35 mouse cellular contexts compared by ENCODE assay signal in genomic region chr4:48529559-48529958, GRCm38 (mm10). TPM values are rescaled to one million over a fixed set of nuclear protein-coding genes. Genes with fewer than 3 reads are reported as not detected.
"Had no signal": no experiment of that assay in that cellular context is flagged by ENCODE, and none has a peak within 500 bp of the region (broad histone marks: within the 10 kb centered on the region; RNA-seq: fewer than 3 reads in every experiment).

No protein-coding gene starts in this region.

- H3K9me3 ChIP-seq: limb, embryonic 10.5 days; limb, embryonic 12.5 days; limb, embryonic 13.5 days; limb, embryonic 15.5 days; liver, embryonic 12.5 days; liver, embryonic 13.5 days; liver, embryonic 15.5 days; lung, embryonic 15.5 days; midbrain, embryonic 10.5 days; midbrain, embryonic 12.5 days; midbrain, embryonic 13.5 days; midbrain, embryonic 15.5 days; neural tube, embryonic 12.5 days; neural tube, embryonic 13.5 days had no signal

- H3K9ac ChIP-seq: limb, embryonic 12.5 days; limb, embryonic 13.5 days; limb, embryonic 15.5 days; liver, embryonic 12.5 days; liver, embryonic 13.5 days; liver, embryonic 14.5 days; liver, embryonic 15.5 days; liver, postnatal 0 days; lung, embryonic 14.5 days; lung, embryonic 15.5 days; midbrain, embryonic 12.5 days; midbrain, embryonic 13.5 days; midbrain, embryonic 15.5 days; neural tube, embryonic 12.5 days; neural tube, embryonic 13.5 days had no signal

- ATAC-seq: liver, embryonic 12.5 days; liver, postnatal 0 days; lung, postnatal 0 days; midbrain, embryonic 13.5 days; midbrain, embryonic 15.5 days; midbrain, embryonic 16.5 days had no signal

- H3K27ac ChIP-seq: limb, embryonic 10.5 days; limb, embryonic 12.5 days; limb, embryonic 13.5 days; limb, embryonic 15.5 days; liver, embryonic 12.5 days; liver, embryonic 13.5 days; liver, embryonic 14.5 days; liver, embryonic 15.5 days; lung, embryonic 15.5 days; macrophage; midbrain, embryonic 10.5 days; midbrain, embryonic 12.5 days; midbrain, embryonic 13.5 days; midbrain, embryonic 15.5 days; neural tube, embryonic 12.5 days; neural tube, embryonic 13.5 days had no signal

- H3K4me2 ChIP-seq: limb, embryonic 12.5 days; limb, embryonic 13.5 days; limb, embryonic 15.5 days; liver, embryonic 11.5 days; liver, embryonic 12.5 days; liver, embryonic 13.5 days; liver, embryonic 15.5 days; lung, embryonic 14.5 days; lung, embryonic 15.5 days; midbrain, embryonic 11.5 days; midbrain, embryonic 12.5 days; midbrain, embryonic 13.5 days; midbrain, embryonic 15.5 days; neural tube, embryonic 12.5 days; neural tube, embryonic 13.5 days had no signal

- H3K4me1 ChIP-seq: limb, embryonic 10.5 days; limb, embryonic 12.5 days; limb, embryonic 13.5 days; limb, embryonic 15.5 days; liver, embryonic 12.5 days; liver, embryonic 13.5 days; liver, embryonic 15.5 days; lung, embryonic 15.5 days; megakaryocyte, embryonic 14.5 days; midbrain, embryonic 10.5 days; midbrain, embryonic 12.5 days; midbrain, embryonic 15.5 days; neural tube, embryonic 12.5 days; neural tube, embryonic 13.5 days had no signal

- H3K4me3 ChIP-seq: limb, embryonic 10.5 days; limb, embryonic 12.5 days; limb, embryonic 13.5 days; limb, embryonic 15.5 days; liver, embryonic 12.5 days; liver, embryonic 13.5 days; liver, embryonic 15.5 days; lung, embryonic 15.5 days; midbrain, embryonic 10.5 days; midbrain, embryonic 12.5 days; midbrain, embryonic 13.5 days; midbrain, embryonic 15.5 days; myocyte; neural tube, embryonic 12.5 days; neural tube, embryonic 13.5 days had no signal

- H3K36me3 ChIP-seq: limb, embryonic 10.5 days; limb, embryonic 12.5 days; limb, embryonic 13.5 days; limb, embryonic 15.5 days; liver, embryonic 12.5 days; liver, embryonic 13.5 days; liver, embryonic 15.5 days; lung, embryonic 15.5 days; midbrain, embryonic 10.5 days; midbrain, embryonic 12.5 days; midbrain, embryonic 13.5 days; midbrain, embryonic 15.5 days; neural tube, embryonic 12.5 days; neural tube, embryonic 13.5 days had no signal

- DNase-seq: left cerebral cortex, postnatal 4 days; liver; liver, embryonic 13.5 days; liver, postnatal 0 days; lung, adult 18-20 months; lung, adult 2 months; lung, embryonic 14.5 days; lung, postnatal 10 days; lung, postnatal 14 days; lung, postnatal 36 days; lung, postnatal 4 days; midbrain, embryonic 14.5 days had no signal

- H3K27me3 ChIP-seq: limb, embryonic 12.5 days; limb, embryonic 13.5 days; limb, embryonic 15.5 days; liver, embryonic 12.5 days; liver, embryonic 13.5 days; liver, embryonic 15.5 days; lung, embryonic 15.5 days; midbrain, embryonic 12.5 days; midbrain, embryonic 13.5 days; midbrain, embryonic 15.5 days; neural tube, embryonic 12.5 days; neural tube, embryonic 13.5 days had no signal

RNA-seq across cellular contexts. Expression of gene Tmeff1, which starts 55.4 kb away (rescaled TPM):
- total RNA-seq: megakaryocyte-erythroid progenitor cell, adult 5-6 weeks had no signal
- polyA plus RNA-seq: liver, adult 2 months; macrophage had no signal
